In the genomic region with DNA sequence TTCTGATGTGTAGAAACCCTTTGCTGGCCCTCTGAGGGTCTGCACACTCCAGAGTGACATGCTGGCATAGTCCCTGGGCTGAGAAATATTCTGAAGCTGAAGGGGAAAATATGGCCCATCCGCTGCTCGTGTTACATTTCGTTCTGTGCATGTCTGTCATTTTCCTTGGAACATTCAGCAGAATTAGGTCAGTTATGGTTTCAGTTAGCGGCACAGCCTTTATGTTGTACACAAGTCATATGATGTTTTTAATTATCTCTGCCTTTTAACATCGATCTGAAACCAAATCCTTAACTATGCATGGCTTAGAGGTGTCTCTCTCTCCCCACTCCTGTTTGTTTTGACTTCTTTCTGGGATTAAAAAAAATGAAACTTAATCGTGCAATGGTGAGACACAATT, we compare ENCODE assay signal across 18 mouse cellular contexts.
DNase-seq lines count a peak whose midpoint lies in the region; ATAC-seq and TF ChIP-seq lines count a peak whose summit lies in the region.
"Had no signal": no experiment of that assay in that cellular context is flagged by ENCODE, and none has a peak within 500 bp of the region (broad histone marks: within the 10 kb centered on the region; RNA-seq: fewer than 3 reads in every experiment).

No protein-coding gene starts in this region.

- no peaks in the 10 kb centered on the region for H3K4me1 ChIP-seq in lung, embryonic 14.5 days (ENCODE audit: insufficient read depth)
- no peaks in the 10 kb centered on the region for H3K4me1 ChIP-seq in lung, postnatal 0 days (ENCODE audit: insufficient read depth, low read depth, low read length)
- H3K4me1 ChIP-seq in embryonic facial prominence, embryonic 14.5 days (ENCODE audit: control insufficient read depth, insufficient read depth, low read length) = 0 out of 2 replicates have a peak, but pooled peaks cover 10% of the 10 kb centered on the region
- H3K4me1 ChIP-seq: hindbrain, embryonic 15.5 days had no signal

- no peaks in the 10 kb centered on the region for H3K79me2 ChIP-seq in myocyte (ENCODE audit: control insufficient read depth, insufficient read depth)

- ATAC-seq in lung, embryonic 14.5 days (ENCODE audit: insufficient read depth) = no peak
- no peak for ATAC-seq in lung, postnatal 0 days
- ATAC-seq in embryonic facial prominence, embryonic 14.5 days (ENCODE audit: low read depth) = peak; percentile 44
- ATAC-seq: forebrain, postnatal 0 days had no signal

- H3K27ac ChIP-seq in lung, embryonic 14.5 days (ENCODE audit: low read depth) = no peak overlapping the region
- H3K27ac ChIP-seq in lung, postnatal 0 days (ENCODE audit: low read length) = no peak overlapping the region
- H3K27ac ChIP-seq in embryonic facial prominence, embryonic 14.5 days (replicated peaks; ENCODE audit: low read depth, low read length) = peak overlapping the region; percentile 53
- H3K27ac ChIP-seq: heart, embryonic 13.5 days; hindbrain, embryonic 15.5 days had no signal

- no peaks in the 10 kb centered on the region for H3K9me3 ChIP-seq in lung, embryonic 14.5 days (ENCODE audit: low read depth, low read length)
- no peaks in the 10 kb centered on the region for H3K9me3 ChIP-seq in lung, postnatal 0 days (ENCODE audit: low read length)
- no peaks in the 10 kb centered on the region for H3K9me3 ChIP-seq in embryonic facial prominence, embryonic 14.5 days (ENCODE audit: control insufficient read depth, low read length)
- H3K9me3 ChIP-seq: heart, embryonic 13.5 days; hindbrain, embryonic 15.5 days had no signal

- no peak overlapping the region for H3ac ChIP-seq in myocyte (ENCODE audit: control insufficient read depth, insufficient read length)

- 67% methylated on average over 6 of the region's 6 CpGs for WGBS in lung, embryonic 14.5 days
- WGBS in lung, postnatal 0 days = 71% methylated on average over 6 of the region's 6 CpGs
- WGBS in embryonic facial prominence, embryonic 14.5 days = 25% methylated on average over 6 of the region's 6 CpGs

- no peaks in the 10 kb centered on the region for H3K36me3 ChIP-seq in lung, embryonic 14.5 days (ENCODE audit: insufficient read depth)
- no peaks in the 10 kb centered on the region for H3K36me3 ChIP-seq in lung, postnatal 0 days (ENCODE audit: insufficient read depth, low read length)
- no peaks in the 10 kb centered on the region for H3K36me3 ChIP-seq in embryonic facial prominence, embryonic 14.5 days (ENCODE audit: control insufficient read depth, insufficient read depth, low read length)
- no peaks in the 10 kb centered on the region for H3K36me3 ChIP-seq in myocyte (ENCODE audit: control insufficient read depth, insufficient read depth)
- H3K36me3 ChIP-seq: heart, embryonic 13.5 days; hindbrain, embryonic 15.5 days had no signal

- no peak for TF ChIP-seq CTCF in lung, embryonic 14.5 days (IDR thresholded peaks at IDR 0.05; ENCODE audit: low read depth)
- no peak for TF ChIP-seq CTCF in lung, postnatal 0 days (IDR thresholded peaks at IDR 0.05)

- H3K27me3 ChIP-seq in lung, embryonic 14.5 days (ENCODE audit: insufficient read depth, low read length) = no peaks in the 10 kb centered on the region
- H3K27me3 ChIP-seq in lung, postnatal 0 days (replicated peaks; ENCODE audit: insufficient read depth, low read length) = no peaks in the 10 kb centered on the region
- no peaks in the 10 kb centered on the region for H3K27me3 ChIP-seq in embryonic facial prominence, embryonic 14.5 days (replicated peaks; ENCODE audit: control insufficient read depth, insufficient read depth, low read length)
- H3K27me3 ChIP-seq in myocyte (ENCODE audit: control insufficient read depth, insufficient read depth, insufficient read length) = no peaks in the 10 kb centered on the region
- H3K27me3 ChIP-seq: heart, embryonic 13.5 days; hindbrain, embryonic 15.5 days had no signal

- DNase-seq in embryo, embryonic 11 days = peak; percentile 34
- DNase-seq in embryo, embryonic 10 days (ENCODE audit: low spot score) = no peak
- peak; percentile 11 for DNase-seq in lung, embryonic 14.5 days
- DNase-seq in lung, postnatal 0 days (ENCODE audit: low spot score) = no peak
- peak; percentile 88 for DNase-seq in embryonic facial prominence, embryonic 14.5 days (ENCODE audit: low spot score)
- no peak for DNase-seq in ovary, postnatal 36 days (ENCODE audit: low spot score)
- DNase-seq in thymus, postnatal 4 days = no peak
- DNase-seq: adrenal gland, postnatal 10 days; cerebellum, adult 11-12 months; cerebellum, adult 9-10 months; cerebellum, postnatal 36 days; forebrain, postnatal 0 days; gastrocnemius, postnatal 14 days; heart, postnatal 36 days; kidney, adult 11 months had no signal

- no peak overlapping the region for H3K9ac ChIP-seq in lung, embryonic 14.5 days
- H3K9ac ChIP-seq in lung, postnatal 0 days (replicated peaks; ENCODE audit: low read depth) = no peak overlapping the region
- H3K9ac ChIP-seq in embryonic facial prominence, embryonic 14.5 days (ENCODE audit: low read depth, low read length) = no peak overlapping the region
- H3K9ac ChIP-seq: forebrain, postnatal 0 days; heart, embryonic 13.5 days; hindbrain, embryonic 15.5 days had no signal

- TF ChIP-seq EP300 in lung, postnatal 0 days (IDR thresholded peaks at IDR 0.05) = no peak

- no peak overlapping the region for H3K4me3 ChIP-seq in lung, embryonic 14.5 days (ENCODE audit: low read depth, low read length)
- H3K4me3 ChIP-seq in lung, postnatal 0 days (ENCODE audit: low read depth, low read length) = no peak overlapping the region
- H3K4me3 ChIP-seq in embryonic facial prominence, embryonic 14.5 days (ENCODE audit: low read depth, low read length) = no peak overlapping the region
- no peak overlapping the region for H3K4me3 ChIP-seq in myocyte
- H3K4me3 ChIP-seq: heart, embryonic 13.5 days; hindbrain, embryonic 15.5 days had no signal

- H3K4me2 ChIP-seq in lung, embryonic 14.5 days = no peak overlapping the region
- no peak overlapping the region for H3K4me2 ChIP-seq in lung, postnatal 0 days (replicated peaks; ENCODE audit: low read depth, low read length)
- H3K4me2 ChIP-seq in embryonic facial prominence, embryonic 14.5 days (ENCODE audit: low read depth, low read length) = no peak overlapping the region; the same call in 1 of the 2 replicates
- H3K4me2 ChIP-seq in myocyte (ENCODE audit: low read depth) = peak overlapping the region; percentile 9
- H3K4me2 ChIP-seq: heart, embryonic 13.5 days; hindbrain, embryonic 15.5 days had no signal

- no peak for TF ChIP-seq POLR2A in myocyte (IDR thresholded peaks at IDR 0.05; ENCODE audit: insufficient read length, low read depth)

TF ChIP-seq in myocyte, 11 proteins besides CTCF, POLR2A, EP300 and RAD21:
- TF ChIP-seq POLR2AphosphoS2 (IDR thresholded peaks at IDR 0.05; ENCODE audit: insufficient read length, low read depth) (no peak), E2F4 (IDR thresholded peaks at IDR 0.05; ENCODE audit: insufficient read depth) (no peak), REST (IDR thresholded peaks at IDR 0.05; ENCODE audit: insufficient read depth, insufficient read length) (no peak), TCF12 (IDR thresholded peaks at IDR 0.05; ENCODE audit: insufficient read depth, poor library complexity, severe bottlenecking) (no peak)

Comparison
In these comparisons a context has a peak if more than half of its experiments do, and no peak if none do; other contexts are left out.
1. DNase-seq: peak in embryo, embryonic 11 days (single experiment), lung, embryonic 14.5 days (single experiment) and embryonic facial prominence, embryonic 14.5 days (single experiment); none in embryo, embryonic 10 days (single experiment), lung, postnatal 0 days (single experiment), ovary, postnatal 36 days (single experiment) and thymus, postnatal 4 days (single experiment).